Mouse (Mus musculus): ENCODE results near the gene Heatr5a.

- TF ChIP-seq CTCF (IDR thresholded peaks at IDR 0.05; ENCODE audit: low read depth) (no peak), EP300 (optimal IDR thresholded peaks at IDR 0.05) (no peak)
These were observed 131.3 kb downstream of the Heatr5a start for GRCm38 (mm10) chr12:51839856-51840255.
